Mouse (Mus musculus) ES-E14 (cell line): ENCODE results near the gene Commd3.

Experiments used
- CHD2 ChIP-seq: IDR thresholded peaks from 2 replicates; pipeline ENCODE4 v1.6.1; 2014; ENCODE audit warnings: mild to moderate bottlenecking, low read depth, low read length, inconsistent platforms
- HCFC1 ChIP-seq: IDR thresholded peaks from 2 replicates; pipeline ENCODE4 v1.6.1; 2012; ENCODE audit warnings: low read length, inconsistent platforms, borderline replicate concordance; ENCODE audit not compliant: insufficient read depth
- MAFK ChIP-seq: IDR thresholded peaks from 2 replicates; pipeline ENCODE4 v1.6.1; 2014; ENCODE audit warnings: mild to moderate bottlenecking, low read depth, low read length, inconsistent platforms; ENCODE audit not compliant: insufficient read depth
- ZC3H11A ChIP-seq: IDR thresholded peaks from 2 replicates; pipeline ENCODE4 v1.6.1; 2012; ENCODE audit warnings: low read depth, mild to moderate bottlenecking, inconsistent platforms, low read length, borderline replicate concordance
- ZNF384 ChIP-seq: IDR thresholded peaks from 2 replicates; pipeline ENCODE4 v1.6.1; 2012; ENCODE audit warnings: low read depth, low read length, inconsistent platforms

- TF ChIP-seq CHD2 (no peak), ZC3H11A (no peak), ZNF384 (no peak), HCFC1 (no peak), MAFK (no peak)
These were observed 1.6 kb downstream of the Commd3 start for GRCm38 (mm10) chr2:18673766-18674165.
